Mouse (Mus musculus): ENCODE results near the gene Cmc1. TPM values are rescaled to one million over a fixed set of nuclear protein-coding genes. Genes with fewer than 3 reads are reported as not detected.

Gene Cmc1
- 65.9 TPM for polyA plus RNA-seq (2017; shearing (Covaris generic))

GRCm38 (mm10) chr9:118149407-118150402 lies at the start of gene Cmc1:
TSS of gene Cmc1 (minus strand) at chr9:118150177.

GRCm38 (mm10) chr9:118040218-118041021 lies 109.6 kb downstream of the Cmc1 start, which contains the start of gene Azi2:
TSS of gene Azi2 (plus strand) at chr9:118040499.

Other genes with a start within 250 kb of the Cmc1 start
- gene Azi2, start 109.7 kb downstream of the Cmc1 start, polyA plus RNA-seq (2017; shearing (Covaris generic)): 82.5 TPM